Mouse (Mus musculus): Measurements from ENCODE around the gene Gm28047. TPM values are rescaled to one million over a fixed set of nuclear protein-coding genes. Genes with fewer than 3 reads are reported as not detected.

The Gm28047 gene
- polyA plus RNA-seq, 1 experiment, result not detected

DNA sequence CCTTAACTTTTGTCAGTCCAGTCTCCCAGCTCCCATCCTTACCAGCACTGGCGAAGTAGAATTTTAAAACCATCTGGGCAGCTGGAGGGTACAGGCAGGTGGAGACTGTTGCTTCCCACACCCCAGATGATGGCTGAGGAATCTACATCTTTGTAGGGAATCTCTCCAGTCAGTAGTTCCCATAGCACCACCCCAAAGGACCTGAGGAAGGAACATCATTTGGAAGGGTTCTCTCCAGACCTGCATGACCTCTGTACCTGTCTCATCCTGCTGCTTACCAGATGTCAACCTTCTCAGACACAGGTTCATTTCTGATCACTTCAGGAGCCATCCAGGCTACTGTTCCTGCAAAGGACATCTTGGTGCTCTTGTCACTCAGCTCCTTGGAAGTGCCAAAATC, 121.4 kb downstream of the Gm28047 start, which contains the start of gene Gm10337:
TSS of gene Gm10337 (plus strand) at position 276 of the 400 bp plus-strand sequence.
- DNase-seq (ENCODE audit: extremely low spot score in 1 of 2, low spot score in 1 of 2), result no peak

GRCm38 (mm10) chr15:102502254-102502840, 122.5 kb downstream of the Gm28047 start:
- no peak for DNase-seq (ENCODE audit: extremely low spot score in 1 of 2, low spot score in 1 of 2)

DNA sequence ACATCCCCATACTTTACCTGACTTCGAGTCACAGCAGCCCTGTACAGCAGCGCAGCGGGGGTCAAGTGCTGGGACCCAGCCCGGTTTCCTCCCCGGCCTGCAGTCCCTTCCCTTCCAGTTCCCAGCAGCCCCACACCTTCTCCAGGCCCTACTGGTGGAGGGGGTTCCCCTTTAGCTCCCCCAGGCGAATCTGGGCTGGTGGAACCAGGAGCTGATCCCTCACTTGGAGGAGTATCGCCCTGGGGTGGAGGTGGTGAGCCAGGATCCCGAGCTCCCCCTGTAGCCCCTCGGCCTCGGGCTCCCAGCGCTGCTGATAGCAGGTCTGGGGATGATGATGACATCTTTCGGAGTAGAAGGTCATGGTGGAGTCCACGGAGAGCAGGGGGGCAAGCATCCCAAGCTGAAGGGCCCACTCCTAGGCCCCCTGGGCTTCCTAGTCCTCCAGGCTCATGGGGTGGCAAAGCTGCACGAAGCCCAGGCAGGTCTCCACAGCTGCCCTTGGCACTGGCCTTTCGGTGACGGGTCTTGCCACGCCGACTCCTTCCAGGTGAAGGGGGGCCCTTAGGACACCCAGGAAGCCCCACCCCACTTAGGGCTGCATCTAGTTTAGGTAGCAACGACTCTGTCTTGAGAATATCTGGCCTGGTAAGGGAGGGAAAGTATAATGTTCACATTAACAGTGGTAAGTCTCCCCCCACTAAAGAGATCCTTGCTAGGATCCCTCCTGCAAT, 123.6 kb downstream of the Gm28047 start:
- DNase-seq (ENCODE audit: extremely low spot score in 1 of 2, low spot score in 1 of 2), result no peak

- no peak for DNase-seq (ENCODE audit: extremely low spot score in 1 of 2, low spot score in 1 of 2)
Observed at GRCm38 (mm10) chr15:102500479-102500878, 124.4 kb downstream of the Gm28047 start.

- DNase-seq (ENCODE audit: extremely low spot score in 1 of 2, low spot score in 1 of 2), result no peak
Observed at GRCm38 (mm10) chr15:102499851-102500250, 125.0 kb downstream of the Gm28047 start.

GRCm38 (mm10) chr15:102499370-102499769, 125.5 kb downstream of the Gm28047 start:
- DNase-seq (ENCODE audit: extremely low spot score in 1 of 2, low spot score in 1 of 2), result no peak

GRCm38 (mm10) chr15:102498322-102498721, 126.5 kb downstream of the Gm28047 start:
- DNase-seq (ENCODE audit: extremely low spot score in 1 of 2, low spot score in 1 of 2), result no peak

DNA sequence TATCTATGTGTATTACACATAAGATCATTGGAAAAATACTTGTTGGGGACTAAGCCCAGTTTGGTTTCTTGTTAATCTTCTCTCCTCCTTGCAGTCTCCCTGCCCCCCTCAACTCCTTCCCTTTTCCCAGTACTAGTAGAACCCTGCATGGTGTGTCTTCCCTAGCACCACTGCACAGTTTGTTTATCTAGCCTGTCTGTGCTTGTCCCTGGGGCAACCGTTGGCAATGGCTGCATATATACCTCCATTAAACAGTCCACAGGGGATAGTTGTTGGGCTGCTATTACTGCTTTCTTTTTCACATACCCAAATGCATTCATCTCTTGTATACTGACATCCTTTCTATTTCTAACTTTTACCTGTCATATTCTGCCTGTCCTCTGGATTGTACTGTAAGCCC, 137.2 kb downstream of the Gm28047 start:
- no peak for DNase-seq (ENCODE audit: extremely low spot score in 1 of 2, low spot score in 1 of 2)

DNA sequence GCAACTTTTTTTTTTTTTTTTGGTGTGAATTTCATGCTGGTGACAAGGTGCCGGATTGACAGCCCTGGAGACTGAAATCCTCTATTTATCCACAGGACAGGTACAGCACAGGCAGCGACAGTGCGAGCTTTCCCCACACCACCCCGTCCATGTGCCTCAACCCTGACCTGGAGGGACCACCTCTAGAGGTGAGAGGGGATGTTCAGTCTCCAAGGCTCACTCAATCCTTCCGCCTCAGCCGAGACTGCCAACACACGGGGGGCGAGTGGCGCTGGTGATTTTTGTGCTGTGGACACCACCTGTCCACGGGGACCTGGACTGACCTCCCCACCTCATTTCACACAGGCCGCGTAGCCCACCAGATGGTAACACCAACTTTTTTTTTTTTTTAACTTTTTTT, 139.0 kb downstream of the Gm28047 start:
- no peak for DNase-seq (ENCODE audit: extremely low spot score in 1 of 2, low spot score in 1 of 2)

DNA sequence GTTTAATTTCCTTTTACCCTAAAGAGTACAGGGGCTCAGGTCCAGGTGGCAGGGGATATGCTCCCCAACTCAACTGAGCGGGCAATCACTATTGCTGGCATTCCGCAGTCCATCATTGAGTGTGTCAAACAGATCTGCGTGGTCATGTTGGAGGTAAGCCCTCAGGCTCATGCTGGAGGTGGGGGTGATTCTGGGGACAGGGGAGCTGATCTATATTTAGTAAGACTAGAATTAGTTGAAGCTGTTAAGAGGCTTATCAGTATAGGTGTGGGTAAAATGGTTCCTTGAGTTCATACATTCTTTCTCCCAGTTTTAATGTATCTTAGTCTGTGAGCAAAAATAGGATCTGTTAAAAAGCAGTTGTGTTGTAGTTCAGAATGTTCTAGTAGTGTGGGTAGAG, 141.7 kb downstream of the Gm28047 start:
- DNase-seq (ENCODE audit: extremely low spot score in 1 of 2, low spot score in 1 of 2), result no peak

- DNase-seq (ENCODE audit: extremely low spot score in 1 of 2, low spot score in 1 of 2), result no peak
Observed at GRCm38 (mm10) chr15:102474520-102474919, 150.3 kb downstream of the Gm28047 start.

Other genes with a start within 250 kb of the Gm28047 start
- gene Sp1, start 218.9 kb downstream of the Gm28047 start, polyA plus RNA-seq (2012; rRNA removed), result 10.3 and 11.4 TPM in 2 replicates
- 1.3 and 1.6 TPM in 2 replicates for gene Amhr2, start 179.7 kb downstream of the Gm28047 start, polyA plus RNA-seq (2012; rRNA removed)
- gene Prr13, start 166.0 kb downstream of the Gm28047 start, polyA plus RNA-seq (2012; rRNA removed), result 78.3 and 83.6 TPM in 2 replicates
- gene Pcbp2, start 154.5 kb downstream of the Gm28047 start, polyA plus RNA-seq (2012; rRNA removed), result 538 and 576 TPM in 2 replicates
- not detected in 2 replicates for gene Gm10337, start 121.3 kb downstream of the Gm28047 start, polyA plus RNA-seq (2012; rRNA removed)
- 83.9 and 90.8 TPM in 2 replicates for gene Map3k12, start 108.0 kb downstream of the Gm28047 start, polyA plus RNA-seq (2012; rRNA removed)
- gene Tarbp2, start 106.9 kb downstream of the Gm28047 start, polyA plus RNA-seq (2012; rRNA removed), result 72.8 and 80.1 TPM in 2 replicates
- gene Npff, start 100.1 kb downstream of the Gm28047 start, polyA plus RNA-seq (2012; rRNA removed), result 5.2 and 6.7 TPM in 2 replicates
- 44.1 and 45.1 TPM in 2 replicates for gene Atf7, start 397 bp upstream of the Gm28047 start, polyA plus RNA-seq (2012; rRNA removed)
- 322 and 324 TPM in 2 replicates for gene Atp5g2, start 47.3 kb upstream of the Gm28047 start, polyA plus RNA-seq (2012; rRNA removed)
- gene Calcoco1, start 97.1 kb upstream of the Gm28047 start, polyA plus RNA-seq (2012; rRNA removed), result 64.9 and 69.7 TPM in 2 replicates